Mouse (Mus musculus) forebrain, embryonic 11.5 days (tissue): ENCODE results near the gene Rabl6. TPM values are rescaled to one million over a fixed set of nuclear protein-coding genes. Genes with fewer than 3 reads are reported as not detected.

Source experiments
- ATAC-seq: fragments of 200-750 bp; cut with Nextera tagmentation; replicated peaks from 2 replicates; pipeline ENCODE4 v1.8.0; 2017; ENCODE audit warnings: moderate TSS enrichment; ENCODE audit not compliant: low FRiP score
- DNase-seq: peaks from one replicate; pipeline ENCODE4 v3.0.0-alpha.2; 2017; ENCODE audit warnings: low spot score
- H3K27ac ChIP-seq: fragments of 300-500 bp; sonication (generic); 2 replicates; pipeline ENCODE4 v1.5.1; 2014; ENCODE audit warnings: low read depth, low read length
- H3K27me3 ChIP-seq: fragments of 300-500 bp; sonication (generic); 2 replicates; pipeline ENCODE4 v1.6.1; 2014; ENCODE audit warnings: mild to moderate bottlenecking, low read length, mixed read lengths; ENCODE audit not compliant: control insufficient read depth, insufficient read depth
- H3K36me3 ChIP-seq: fragments of 300-500 bp; sonication (generic); 2 replicates; pipeline ENCODE4 v1.6.1; 2014; ENCODE audit warnings: mild to moderate bottlenecking, low read length, moderate library complexity, mixed read lengths; ENCODE audit not compliant: control insufficient read depth, insufficient read depth
- H3K4me1 ChIP-seq: fragments of 300-500 bp; sonication (generic); replicated peaks from 2 replicates; pipeline ENCODE4 v1.6.1; 2014; ENCODE audit warnings: low read length, mixed read lengths; ENCODE audit not compliant: control insufficient read depth, insufficient read depth
- H3K4me2 ChIP-seq: fragments of 300-500 bp; sonication (generic); 2 replicates; pipeline ENCODE4 v1.6.1; 2014; ENCODE audit warnings: low read depth, mild to moderate bottlenecking, low read length, moderate library complexity, mixed read lengths; ENCODE audit not compliant: severe bottlenecking
- H3K4me3 ChIP-seq: fragments of 300-500 bp; sonication (generic); 2 replicates; pipeline ENCODE4 v1.5.1; 2014; ENCODE audit warnings: low read depth, low read length
- H3K9ac ChIP-seq: fragments of 300-500 bp; sonication (generic); 2 replicates; pipeline ENCODE4 v1.6.1; 2014; ENCODE audit warnings: low read length
- H3K9me3 ChIP-seq: fragments of 300-500 bp; sonication (generic); 2 replicates; pipeline ENCODE4 v1.6.1; 2016; ENCODE audit warnings: low read length, mixed read lengths; ENCODE audit not compliant: control insufficient read depth
- WGBS: fragments of 180-500 bp; shearing (Covaris S2); extraction: QIAGEN DNeasy Blood & Tissue Kit; methylation state at CpG from one replicate; pipeline ENCODE4 v1.1.7; 2014; 5-methylcytosine and 5-hydroxymethylcytosine counted together
- polyA plus RNA-seq: library from polyadenylated mRNA; unstranded; fragments of >200 nt; fragmentation: Nextera tagmentation; extraction: Ambion mirVana; gene quantifications from 2 replicates; pipeline ENCODE4 v1.2.1, GENCODE M21; 2014

The Rabl6 gene
- polyA plus RNA-seq, 1 experiment from 2014 or later, result 81.5 TPM

GRCm38 (mm10) chr2:25575432-25576027 is 32.8 kb downstream of the Rabl6 start:
- no peaks in the 10 kb centered on the region for H3K36me3 ChIP-seq
- peaks cover 24% of the 10 kb centered on the region for H3K4me1 ChIP-seq
- peak; percentile 74 for DNase-seq
- no peaks in the 10 kb centered on the region for H3K9me3 ChIP-seq
- H3K27me3 ChIP-seq, result peaks cover 49% of the 10 kb centered on the region
- H3K9ac ChIP-seq, result peak overlapping the region; percentile 67
- WGBS, result 13% methylated on average over 21 of the region's 21 CpGs
- peak overlapping the region; percentile 60; the same call in 1 of the 2 replicates for H3K27ac ChIP-seq
- peak overlapping the region; percentile 83 for H3K4me2 ChIP-seq
- ATAC-seq, result no peak
- peak overlapping the region; percentile 61 for H3K4me3 ChIP-seq

DNA sequence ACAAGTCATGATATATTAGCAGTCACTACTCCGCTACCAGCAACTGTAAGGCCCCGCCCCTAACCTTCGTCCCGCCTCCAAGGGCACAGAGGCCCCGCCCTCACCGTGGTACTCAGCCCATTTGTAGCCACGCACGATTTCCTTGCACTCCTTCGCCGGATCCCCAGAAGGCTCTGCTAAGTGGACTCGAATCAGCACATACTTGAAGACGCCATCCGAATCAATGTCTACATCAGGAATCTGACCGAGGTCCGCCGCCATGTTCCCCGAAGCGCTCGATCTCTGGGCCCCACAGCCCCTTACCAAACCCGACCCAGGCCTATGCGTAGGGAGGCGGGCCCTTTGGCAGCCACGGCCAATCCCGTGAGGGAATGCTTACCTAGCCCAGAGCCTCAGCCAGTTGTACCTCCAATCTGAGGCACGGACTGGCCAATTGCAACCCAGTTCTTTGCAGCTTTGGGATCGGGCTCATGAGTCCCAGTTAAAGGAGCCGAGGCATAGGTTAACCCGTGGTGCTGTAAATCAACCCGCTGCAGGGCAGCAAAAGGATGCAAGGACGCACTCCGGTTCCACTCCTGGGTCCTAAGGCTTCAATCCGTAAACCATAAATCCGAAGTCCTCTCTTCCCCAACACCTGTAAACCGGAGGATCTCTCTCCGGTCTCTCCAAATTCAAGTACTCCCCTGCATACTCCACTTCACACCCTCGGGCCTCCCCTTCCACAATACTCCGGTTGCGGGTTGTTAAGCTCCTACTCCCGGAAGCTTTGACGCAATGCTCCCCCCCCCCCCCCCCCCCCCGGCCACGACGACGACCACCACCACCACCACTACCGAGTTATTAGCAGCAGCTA is 33.5 kb downstream of the Rabl6 start, which contains the start of the genes Mamdc4 and Phpt1:
Mamdc4 (minus strand) TSS at position 267 of the 853 bp plus-strand sequence.
Phpt1 (minus strand) TSS at position 646 of the 853 bp plus-strand sequence.
- Histone ChIP-seq H3K4me3 (peak within 1 kb of the TSS; percentile 61), H3K9ac (peak within 1 kb of the TSS; percentile 67), H3K27me3 (peaks cover 42% of the 10 kb centered on the region), H3K4me1 (peaks cover 24% of the 10 kb centered on the region), H3K4me2 (peak within 1 kb of the TSS; percentile 90), H3K9me3 (no peaks in the 10 kb centered on the region), H3K27ac (peak within 1 kb of the TSS; percentile 60), H3K36me3 (no peaks in the 10 kb centered on the region)
- DNase-seq (peak; percentile 96), ATAC-seq (peak; percentile 98)
- under 1% methylated on average over 41 of the region's 45 CpGs for WGBS

- 24% methylated on average over 11 of the region's 11 CpGs for WGBS
- H3K36me3 ChIP-seq, result no peaks in the 10 kb centered on the region
- no peaks in the 10 kb centered on the region for H3K9me3 ChIP-seq
- H3K4me1 ChIP-seq, result peaks cover 20% of the 10 kb centered on the region
- no peak for ATAC-seq
- H3K4me3 ChIP-seq, result peak overlapping the region; percentile 61
- peak overlapping the region; percentile 90 for H3K4me2 ChIP-seq
- H3K27ac ChIP-seq, result no peak overlapping the region
- H3K27me3 ChIP-seq, result peaks cover 35% of the 10 kb centered on the region
- DNase-seq, result no peak
- H3K9ac ChIP-seq, result peak overlapping the region; percentile 67
Measured at GRCm38 (mm10) chr2:25574136-25574535, 34.2 kb downstream of the Rabl6 start.

DNA sequence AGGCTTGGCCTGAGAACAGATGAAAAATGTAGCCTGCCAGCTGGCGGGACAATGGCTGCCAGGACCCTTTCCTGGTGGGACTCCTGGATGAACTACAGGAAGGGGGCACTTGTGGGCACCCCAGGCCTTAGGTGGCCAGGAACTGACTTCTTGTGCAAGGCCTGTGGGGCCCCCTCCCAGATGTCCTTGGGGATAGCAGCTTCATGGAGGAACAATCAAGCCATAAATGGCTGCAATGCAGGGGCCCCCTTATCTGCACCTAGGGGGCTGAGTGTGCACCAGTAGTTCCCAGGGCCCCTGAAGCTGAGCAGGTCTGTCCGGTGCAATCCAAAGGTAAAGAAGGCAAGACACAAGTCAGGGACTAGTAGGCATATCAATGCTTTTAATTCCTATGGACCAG is 35.3 kb downstream of the Rabl6 start:
- DNase-seq (no peak), ATAC-seq (no peak)
- Histone ChIP-seq H3K27me3 (peaks cover 24% of the 10 kb centered on the region), H3K9ac (no peak overlapping the region), H3K36me3 (no peaks in the 10 kb centered on the region), H3K4me1 (peaks cover 20% of the 10 kb centered on the region), H3K4me3 (no peak overlapping the region), H3K27ac (no peak overlapping the region), H3K9me3 (no peaks in the 10 kb centered on the region), H3K4me2 (no peak overlapping the region; the same call in 1 of the 2 replicates)
- WGBS, result 80% methylated on average over 2 of the region's 2 CpGs

DNA sequence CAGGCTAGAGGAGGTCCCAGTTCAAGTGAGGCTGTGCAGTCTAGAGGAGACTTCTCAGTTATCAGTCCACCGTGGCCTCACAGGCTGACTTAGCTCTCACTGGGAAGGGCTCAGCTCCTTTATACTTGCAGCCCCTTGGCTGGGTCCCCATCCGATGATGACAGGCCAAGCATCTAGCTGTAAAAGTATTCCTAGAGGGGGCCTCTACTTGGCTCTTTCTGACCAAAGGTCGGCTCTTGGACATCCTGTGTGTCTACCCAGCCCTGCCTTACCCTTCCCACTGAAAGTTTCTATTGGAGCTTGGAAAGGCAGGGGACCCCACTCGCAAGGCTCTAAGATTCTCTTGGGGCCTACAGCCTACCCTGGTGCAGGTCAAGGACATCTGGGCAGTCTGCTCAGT is 37.1 kb downstream of the Rabl6 start:
- 91% methylated on average over 4 of the region's 4 CpGs for WGBS
- DNase-seq, result no peak
- Histone ChIP-seq H3K9ac (no peak overlapping the region), H3K4me2 (no peak overlapping the region), H3K4me3 (no peak overlapping the region), H3K9me3 (no peaks in the 10 kb centered on the region), H3K36me3 (no peaks in the 10 kb centered on the region), H3K27me3 (peaks cover 6% of the 10 kb centered on the region), H3K27ac (no peak overlapping the region), H3K4me1 (peaks cover 13% of the 10 kb centered on the region; the same call in 1 of the 2 replicates)
- ATAC-seq, result no peak

DNA sequence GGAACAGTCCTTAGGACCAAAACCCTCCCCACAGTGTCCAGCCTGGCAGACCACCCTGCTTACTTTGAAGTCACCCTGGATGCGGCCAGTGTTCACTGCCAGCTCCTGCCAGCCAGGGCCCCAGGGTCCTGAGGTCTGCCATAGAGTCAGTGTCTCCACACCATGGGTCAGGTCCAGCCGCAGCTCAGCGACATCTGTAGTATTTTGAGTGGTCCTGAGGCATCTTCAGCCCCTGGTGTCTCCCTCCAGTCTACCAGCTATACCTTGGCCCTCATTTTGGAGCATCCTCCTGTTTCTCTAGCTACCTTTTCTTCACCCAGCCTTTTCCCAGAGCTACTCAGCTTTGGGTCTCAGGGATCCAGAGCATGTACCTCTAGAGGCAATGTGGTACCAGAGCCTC is 39.0 kb downstream of the Rabl6 start:
- H3K4me3 ChIP-seq, result no peak overlapping the region
- H3K4me1 ChIP-seq, result peaks cover 7% of the 10 kb centered on the region; the same call in 1 of the 2 replicates
- 87% methylated on average over 3 of the region's 3 CpGs for WGBS
- no peaks in the 10 kb centered on the region for H3K27me3 ChIP-seq
- no peak overlapping the region for H3K4me2 ChIP-seq
- ATAC-seq, result no peak
- no peak for DNase-seq
- no peak overlapping the region for H3K27ac ChIP-seq
- H3K9me3 ChIP-seq, result no peaks in the 10 kb centered on the region
- no peak overlapping the region for H3K9ac ChIP-seq
- H3K36me3 ChIP-seq, result 0 out of 2 replicates have a peak, but pooled peaks cover 2% of the 10 kb centered on the region

DNA sequence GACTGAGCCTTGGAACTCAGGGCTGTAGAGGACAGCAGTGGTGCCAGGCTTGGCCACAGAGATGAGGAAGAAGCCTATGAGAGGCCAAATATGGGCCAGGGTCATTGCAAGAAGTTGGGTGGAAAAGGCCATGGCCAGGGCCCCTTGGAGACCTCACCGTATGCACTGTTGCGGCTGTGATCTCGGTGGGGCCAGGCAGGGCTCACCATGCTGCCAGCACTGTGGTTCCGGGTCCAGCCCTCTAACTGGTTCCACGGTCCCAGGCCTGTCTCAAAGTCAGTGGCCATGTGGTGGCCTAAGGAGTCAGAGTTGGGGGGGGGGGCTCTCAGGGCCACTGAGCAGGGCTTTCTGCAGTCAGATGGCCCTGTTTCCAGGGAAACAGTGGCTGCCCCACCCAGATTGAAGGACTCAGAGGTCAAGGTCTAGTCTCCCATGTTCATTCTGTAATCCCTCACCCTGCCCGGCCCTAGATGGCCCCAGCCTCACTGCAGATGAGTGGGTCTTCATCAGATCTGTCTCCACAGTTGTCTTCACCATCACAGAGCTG is 39.8 kb downstream of the Rabl6 start:
- Histone ChIP-seq H3K36me3 (peaks cover 2% of the 10 kb centered on the region; the same call in 1 of the 2 replicates), H3K27ac (no peak overlapping the region), H3K9me3 (no peaks in the 10 kb centered on the region), H3K27me3 (no peaks in the 10 kb centered on the region), H3K4me3 (no peak overlapping the region), H3K9ac (no peak overlapping the region), H3K4me1 (peaks cover 1% of the 10 kb centered on the region; the same call in 1 of the 2 replicates), H3K4me2 (no peak overlapping the region)
- ATAC-seq (no peak), DNase-seq (no peak)
- 92% methylated on average over 6 of the region's 6 CpGs for WGBS

DNA sequence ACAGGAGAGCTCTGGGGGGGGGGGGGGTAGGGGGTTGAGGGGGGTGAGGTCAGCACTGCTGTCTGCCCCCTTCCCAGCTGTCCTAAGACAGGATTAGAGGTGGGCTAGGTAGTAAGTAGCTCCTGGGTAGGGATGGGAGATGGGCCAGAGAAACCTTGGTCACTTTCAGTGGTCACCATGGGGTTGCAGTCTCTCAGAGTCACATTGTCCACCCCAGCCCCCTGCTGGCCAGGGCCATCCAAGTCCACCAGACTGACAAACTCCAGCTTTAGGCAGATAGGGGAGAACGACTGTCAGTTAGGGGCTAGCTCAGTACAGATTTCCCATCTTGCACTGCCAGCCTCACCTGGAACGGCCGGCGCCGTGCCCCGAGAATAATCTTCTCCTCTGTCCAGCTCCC is 41.8 kb downstream of the Rabl6 start:
- WGBS, result 83% methylated on average over 6 of the region's 6 CpGs
- Histone ChIP-seq H3K36me3 (peaks cover 11% of the 10 kb centered on the region; the same call in 1 of the 2 replicates), H3K27me3 (no peaks in the 10 kb centered on the region), H3K9me3 (no peaks in the 10 kb centered on the region), H3K4me3 (no peak overlapping the region), H3K4me1 (no peaks in the 10 kb centered on the region), H3K9ac (no peak overlapping the region), H3K27ac (no peak overlapping the region), H3K4me2 (no peak overlapping the region)
- no peak for ATAC-seq
- no peak for DNase-seq
